In genomic region chr13:79340459-79340858, GRCm38 (mm10) we compare ENCODE assay signal across 18 mouse cellular contexts.
DNase-seq lines count a peak whose midpoint lies in the region; ATAC-seq lines count a peak whose summit lies in the region.
"Had no signal": no experiment of that assay in that cellular context is flagged by ENCODE, and none has a peak within 500 bp of the region (broad histone marks: within the 10 kb centered on the region; RNA-seq: fewer than 3 reads in every experiment).

No protein-coding gene starts in this region.

- H3K4me2 ChIP-seq in midbrain, embryonic 15.5 days: no peak overlapping the region
- H3K4me2 ChIP-seq in forebrain, embryonic 13.5 days: no peak overlapping the region
- no peak overlapping the region for H3K4me2 ChIP-seq in hindbrain, embryonic 13.5 days
- H3K4me2 ChIP-seq: embryonic facial prominence, embryonic 13.5 days; heart, embryonic 13.5 days had no signal

- no peak for DNase-seq in midbrain, embryonic 10.5 days (ENCODE audit: low spot score)
- no peak for DNase-seq in limb, embryonic 10.5 days (ENCODE audit: low spot score)
- no peak for DNase-seq in urinary bladder, postnatal 10 days (ENCODE audit: low spot score)
- DNase-seq: adrenal gland, adult 2 months; adrenal gland, postnatal 25 days; cerebellum, adult 2 months; cerebellum, postnatal 14 days; gastrocnemius, postnatal 25 days; heart, adult 11 months; heart, postnatal 36 days had no signal

- no peaks in the 10 kb centered on the region for H3K27me3 ChIP-seq in midbrain, embryonic 10.5 days (ENCODE audit: low read depth, poor library complexity, severe bottlenecking)
- no peaks in the 10 kb centered on the region for H3K27me3 ChIP-seq in midbrain, embryonic 15.5 days (replicated peaks)
- H3K27me3 ChIP-seq in forebrain, embryonic 13.5 days: no peaks in the 10 kb centered on the region
- H3K27me3 ChIP-seq in limb, embryonic 10.5 days (ENCODE audit: low read depth, poor library complexity, severe bottlenecking): no peaks in the 10 kb centered on the region
- no peaks in the 10 kb centered on the region for H3K27me3 ChIP-seq in hindbrain, embryonic 13.5 days
- H3K27me3 ChIP-seq: heart, embryonic 13.5 days had no signal

- peaks cover 44% of the 10 kb centered on the region for H3K4me1 ChIP-seq in midbrain, embryonic 10.5 days
- H3K4me1 ChIP-seq in midbrain, embryonic 15.5 days: no peaks in the 10 kb centered on the region
- peaks cover 15% of the 10 kb centered on the region for H3K4me1 ChIP-seq in forebrain, embryonic 13.5 days
- H3K4me1 ChIP-seq in limb, embryonic 10.5 days: peaks cover 36% of the 10 kb centered on the region
- H3K4me1 ChIP-seq in hindbrain, embryonic 13.5 days (replicated peaks): no peaks in the 10 kb centered on the region
- H3K4me1 ChIP-seq: embryonic facial prominence, embryonic 13.5 days had no signal

- no peaks in the 10 kb centered on the region for H3K9me3 ChIP-seq in midbrain, embryonic 10.5 days (replicated peaks)
- no peaks in the 10 kb centered on the region for H3K9me3 ChIP-seq in midbrain, embryonic 15.5 days
- no peaks in the 10 kb centered on the region for H3K9me3 ChIP-seq in forebrain, embryonic 13.5 days (replicated peaks)
- H3K9me3 ChIP-seq in limb, embryonic 10.5 days (replicated peaks): no peaks in the 10 kb centered on the region
- H3K9me3 ChIP-seq in hindbrain, embryonic 13.5 days: no peaks in the 10 kb centered on the region
- H3K9me3 ChIP-seq: embryonic facial prominence, embryonic 13.5 days; heart, embryonic 13.5 days had no signal

- no peak for ATAC-seq in midbrain, embryonic 15.5 days (replicated peaks)
- ATAC-seq in forebrain, embryonic 13.5 days: peak; percentile 46; the same call in 1 of the 2 replicates
- ATAC-seq in hindbrain, embryonic 13.5 days (ENCODE audit: low FRiP score): no peak
- ATAC-seq: hindbrain, embryonic 16.5 days; inflammation-experienced regulatory T-cells, adult 6 months; intestine, postnatal 0 days had no signal

- H3K27ac ChIP-seq in midbrain, embryonic 10.5 days (replicated peaks): peak overlapping the region; percentile 58
- H3K27ac ChIP-seq in midbrain, embryonic 15.5 days: no peak overlapping the region
- H3K27ac ChIP-seq in forebrain, embryonic 13.5 days: no peak overlapping the region
- 0 out of 2 replicates have a peak overlapping the region, but pooled peaks have one; percentile 30 for H3K27ac ChIP-seq in limb, embryonic 10.5 days
- H3K27ac ChIP-seq in hindbrain, embryonic 13.5 days: no peak overlapping the region
- H3K27ac ChIP-seq: embryonic facial prominence, embryonic 13.5 days; heart, embryonic 13.5 days had no signal

- no peak overlapping the region for H3K4me3 ChIP-seq in midbrain, embryonic 10.5 days
- no peak overlapping the region for H3K4me3 ChIP-seq in midbrain, embryonic 15.5 days
- no peak overlapping the region for H3K4me3 ChIP-seq in forebrain, embryonic 13.5 days
- H3K4me3 ChIP-seq in limb, embryonic 10.5 days: no peak overlapping the region
- no peak overlapping the region for H3K4me3 ChIP-seq in hindbrain, embryonic 13.5 days
- H3K4me3 ChIP-seq: embryonic facial prominence, embryonic 13.5 days; heart, embryonic 13.5 days had no signal

- H3K9ac ChIP-seq in midbrain, embryonic 15.5 days: no peak overlapping the region
- no peak overlapping the region for H3K9ac ChIP-seq in forebrain, embryonic 13.5 days
- no peak overlapping the region for H3K9ac ChIP-seq in hindbrain, embryonic 13.5 days
- H3K9ac ChIP-seq: embryonic facial prominence, embryonic 13.5 days; heart, embryonic 13.5 days had no signal

- 50% methylated on average over 4 of the region's 4 CpGs for WGBS in midbrain, embryonic 10.5 days
- 15% methylated on average over 4 of the region's 4 CpGs for WGBS in midbrain, embryonic 15.5 days
- 7% methylated on average over 4 of the region's 4 CpGs for WGBS in forebrain, embryonic 13.5 days
- 88% methylated on average over 4 of the region's 4 CpGs for WGBS in limb, embryonic 10.5 days
- 43% methylated on average over 4 of the region's 4 CpGs for WGBS in hindbrain, embryonic 13.5 days

- H3K36me3 ChIP-seq in midbrain, embryonic 10.5 days: no peaks in the 10 kb centered on the region
- H3K36me3 ChIP-seq in midbrain, embryonic 15.5 days (replicated peaks): no peaks in the 10 kb centered on the region
- H3K36me3 ChIP-seq in forebrain, embryonic 13.5 days (ENCODE audit: poor library complexity, severe bottlenecking): no peaks in the 10 kb centered on the region
- no peaks in the 10 kb centered on the region for H3K36me3 ChIP-seq in limb, embryonic 10.5 days
- H3K36me3 ChIP-seq in hindbrain, embryonic 13.5 days: no peaks in the 10 kb centered on the region
- H3K36me3 ChIP-seq: embryonic facial prominence, embryonic 13.5 days; heart, embryonic 13.5 days had no signal

Comparison
In these comparisons a context has a peak if more than half of its experiments do, and no peak if none do; other contexts are left out.
1. H3K27ac ChIP-seq: peak in midbrain, embryonic 10.5 days (single experiment) and limb, embryonic 10.5 days (single experiment); none in midbrain, embryonic 15.5 days (single experiment), forebrain, embryonic 13.5 days (single experiment) and hindbrain, embryonic 13.5 days (single experiment).